Mouse (Mus musculus): ENCODE results near the gene Yipf2.
"Not testable (repeated sequence)": the region's sequence is repeated elsewhere in the genome, so short reads cannot be mapped to it uniquely, and the experiment has no call there.

The Yipf2 gene

GRCm38 (mm10) chr9:21594838-21595237 is 2.2 kb upstream of the Yipf2 start:
- no peak for DNase-seq

- not testable (repeated sequence) for DNase-seq
These were observed 1.7 kb upstream of the Yipf2 start for GRCm38 (mm10) chr9:21594350-21594749.

- no peak for DNase-seq
These were observed 594 bp upstream of the Yipf2 start for GRCm38 (mm10) chr9:21593122-21593721.

GRCm38 (mm10) chr9:21591831-21592702 is 561 bp downstream of the Yipf2 start:
- DNase-seq = no peak

GRCm38 (mm10) chr9:21591127-21591830 is 1.3 kb downstream of the Yipf2 start:
- DNase-seq = no peak

- no peak for DNase-seq
These were observed 3.1 kb downstream of the Yipf2 start for GRCm38 (mm10) chr9:21589538-21589937.

- DNase-seq = no peak
These were observed 4.3 kb downstream of the Yipf2 start for GRCm38 (mm10) chr9:21588350-21588749.

GRCm38 (mm10) chr9:21587678-21588349 is 4.8 kb downstream of the Yipf2 start:
- DNase-seq = no peak

GRCm38 (mm10) chr9:21585401-21585800 is 7.2 kb downstream of the Yipf2 start:
- no peak for DNase-seq

GRCm38 (mm10) chr9:21578226-21578625 is 14.4 kb downstream of the Yipf2 start:
- DNase-seq = no peak

- peak; percentile 72 for DNase-seq
These were observed 16.3 kb downstream of the Yipf2 start for GRCm38 (mm10) chr9:21576286-21576685.

GRCm38 (mm10) chr9:21575253-21575652 is 17.4 kb downstream of the Yipf2 start:
- DNase-seq = no peak

GRCm38 (mm10) chr9:21574012-21574801 is 18.4 kb downstream of the Yipf2 start:
- DNase-seq = no peak

GRCm38 (mm10) chr9:21568657-21569255 is 23.9 kb downstream of the Yipf2 start:
- DNase-seq = no peak

- no peak for DNase-seq
These were observed 25.6 kb downstream of the Yipf2 start for GRCm38 (mm10) chr9:21567051-21567450.

- DNase-seq = no peak
These were observed 26.1 kb downstream of the Yipf2 start for GRCm38 (mm10) chr9:21566538-21566937.

- DNase-seq = no peak
These were observed 27.5 kb downstream of the Yipf2 start for GRCm38 (mm10) chr9:21565004-21565586.

- no peak for DNase-seq
These were observed 28.2 kb downstream of the Yipf2 start for GRCm38 (mm10) chr9:21564420-21564819.

- no peak for DNase-seq
These were observed 33.5 kb downstream of the Yipf2 start for GRCm38 (mm10) chr9:21559151-21559550.

GRCm38 (mm10) chr9:21558366-21558765 is 34.3 kb downstream of the Yipf2 start:
- DNase-seq = no peak

- DNase-seq = no peak
These were observed 35.1 kb downstream of the Yipf2 start for GRCm38 (mm10) chr9:21557556-21557955.
